Mouse (Mus musculus) lung, embryonic 16.5 days (tissue): Measurements from ENCODE around the gene Syt2. TPM values are rescaled to one million over a fixed set of nuclear protein-coding genes. Genes with fewer than 3 reads are reported as not detected.

Experiments
- ATAC-seq: fragments of 200-750 bp; cut with Nextera tagmentation; 2 replicates; pipeline ENCODE4 v1.8.0; 2017; ENCODE audit warnings: low read depth, mild to moderate bottlenecking, moderate library complexity
- H3K27ac ChIP-seq: fragments of 300-500 bp; sonication (generic); 2 replicates; pipeline ENCODE4 v1.5.1; 2014; ENCODE audit warnings: mild to moderate bottlenecking, control low read depth, low read length
- H3K27me3 ChIP-seq: fragments of 300-500 bp; sonication (generic); 2 replicates; pipeline ENCODE4 v1.6.1; 2014; ENCODE audit warnings: low read depth, low read length, mixed read lengths; ENCODE audit not compliant: control insufficient read depth, insufficient read depth
- H3K36me3 ChIP-seq: fragments of 300-500 bp; sonication (generic); 2 replicates; pipeline ENCODE4 v1.6.1; 2014; ENCODE audit warnings: low read length; ENCODE audit not compliant: control insufficient read depth, insufficient read depth
- H3K4me1 ChIP-seq: fragments of 300-500 bp; sonication (generic); replicated peaks from 2 replicates; pipeline ENCODE4 v1.6.1; 2014; ENCODE audit warnings: low read length, mixed read lengths; ENCODE audit not compliant: control insufficient read depth, insufficient read depth
- H3K4me2 ChIP-seq: fragments of 300-500 bp; sonication (generic); 2 replicates; pipeline ENCODE4 v1.6.1; 2014; ENCODE audit warnings: low read depth, low read length, control low read depth
- H3K4me3 ChIP-seq: fragments of 300-500 bp; sonication (generic); 2 replicates; pipeline ENCODE4 v1.5.1; 2014; ENCODE audit warnings: mild to moderate bottlenecking, low read length, control low read depth
- H3K9ac ChIP-seq: fragments of 300-500 bp; sonication (generic); 2 replicates; pipeline ENCODE4 v1.6.1; 2014; ENCODE audit warnings: low read length, control low read depth
- H3K9me3 ChIP-seq: fragments of 300-500 bp; sonication (generic); 2 replicates; pipeline ENCODE4 v1.6.1; 2016; ENCODE audit warnings: low read length; ENCODE audit not compliant: control insufficient read depth
- WGBS: fragments of 180-500 bp; shearing (Covaris S2); extraction: QIAGEN DNeasy Blood & Tissue Kit; methylation state at CpG from one replicate; pipeline ENCODE4 v1.1.7; 2014; 5-methylcytosine and 5-hydroxymethylcytosine counted together
- microRNA-seq: library from miRNA; unstranded; fragments of <30 nt; microRNA quantifications from one replicate; pipeline ENCODE4, GENCODE M21; 2016
- polyA plus RNA-seq: library from polyadenylated mRNA; unstranded; fragments of >200 nt; fragmentation: Nextera tagmentation; extraction: Ambion mirVana; gene quantifications from 2 replicates; pipeline ENCODE4 v1.2.1, GENCODE M21; 2015

The Syt2 gene
- polyA plus RNA-seq, 1 experiment from 2014 or later: 0.15 TPM

DNA sequence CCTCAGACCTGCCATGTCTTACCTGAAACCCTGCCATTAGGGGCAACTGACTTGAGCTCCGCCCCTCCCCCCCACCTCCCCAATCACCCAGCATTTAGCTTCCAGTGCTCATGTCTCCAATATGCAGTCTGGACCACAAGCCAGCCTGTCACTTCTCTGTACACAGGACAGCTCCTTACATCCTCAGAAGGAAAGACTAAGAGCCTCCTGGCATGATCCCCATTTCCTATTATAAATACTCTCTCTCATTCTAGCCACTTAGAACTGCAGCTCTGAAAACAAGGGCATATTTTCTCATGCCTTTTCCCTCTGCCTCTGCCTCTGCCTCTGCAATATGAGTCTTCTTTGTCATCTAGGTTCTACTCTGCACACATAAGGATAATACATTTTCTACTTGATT is 149.6 kb downstream of the Syt2 start:
- Histone ChIP-seq H3K4me3 (no peak overlapping the region), H3K27ac (0 out of 2 replicates have a peak overlapping the region, but pooled peaks have one; percentile 32), H3K4me1 (peaks cover 7% of the 10 kb centered on the region), H3K27me3 (no peaks in the 10 kb centered on the region), H3K9me3 (no peaks in the 10 kb centered on the region), H3K36me3 (0 out of 2 replicates have a peak, but pooled peaks cover 2% of the 10 kb centered on the region), H3K9ac (no peak overlapping the region), H3K4me2 (no peak overlapping the region)
- WGBS: 95% methylated on average over 1 of the region's 1 CpGs
- peak; percentile 68 for ATAC-seq

DNA sequence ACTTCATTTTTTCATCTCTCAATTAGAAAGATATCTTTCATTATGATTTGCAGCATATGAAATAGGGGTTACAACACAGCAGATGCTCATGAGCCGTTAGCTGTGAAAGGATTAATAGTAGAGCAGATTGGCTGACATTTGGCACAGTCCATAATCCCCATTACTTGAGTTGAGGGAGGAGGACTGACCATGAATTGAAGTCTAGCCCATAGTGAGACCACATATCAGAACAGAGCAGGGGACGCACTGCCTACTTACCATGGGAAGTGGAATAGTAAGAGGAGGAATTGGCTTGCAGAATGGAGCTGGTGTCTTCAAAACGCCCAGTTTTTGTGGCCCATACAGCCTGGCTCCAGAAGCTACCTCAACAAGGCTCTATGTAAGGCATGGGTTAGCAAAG is 150.1 kb downstream of the Syt2 start:
- Histone ChIP-seq H3K9me3 (no peaks in the 10 kb centered on the region), H3K27me3 (no peaks in the 10 kb centered on the region), H3K4me2 (no peak overlapping the region), H3K36me3 (0 out of 2 replicates have a peak, but pooled peaks cover 2% of the 10 kb centered on the region), H3K9ac (no peak overlapping the region), H3K4me3 (no peak overlapping the region), H3K27ac (no peak overlapping the region), H3K4me1 (peaks cover 10% of the 10 kb centered on the region)
- WGBS: 73% methylated on average over 3 of the region's 3 CpGs
- no peak for ATAC-seq

- H3K9ac ChIP-seq: peak overlapping the region; percentile 52
- ATAC-seq: no peak
- H3K4me3 ChIP-seq: peak overlapping the region; percentile 39
- H3K4me1 ChIP-seq: peaks cover 43% of the 10 kb centered on the region
- peak overlapping the region; percentile 61 for H3K27ac ChIP-seq
- H3K36me3 ChIP-seq: 0 out of 2 replicates have a peak, but pooled peaks cover 2% of the 10 kb centered on the region
- WGBS: 79% methylated on average over 7 of the region's 7 CpGs
- H3K9me3 ChIP-seq: no peaks in the 10 kb centered on the region
- H3K27me3 ChIP-seq: no peaks in the 10 kb centered on the region
- H3K4me2 ChIP-seq: peak overlapping the region; percentile 46
These were observed 155.3 kb downstream of the Syt2 start for GRCm38 (mm10) chr1:134801758-134802157.

GRCm38 (mm10) chr1:134803286-134804117 is 157.0 kb downstream of the Syt2 start:
- peak overlapping the region; percentile 39 for H3K4me3 ChIP-seq
- H3K36me3 ChIP-seq: no peaks in the 10 kb centered on the region
- H3K4me2 ChIP-seq: peak overlapping the region; percentile 46
- peak overlapping the region; percentile 52 for H3K9ac ChIP-seq
- no peaks in the 10 kb centered on the region for H3K27me3 ChIP-seq
- H3K27ac ChIP-seq: peak overlapping the region; percentile 90
- H3K4me1 ChIP-seq: peaks cover 43% of the 10 kb centered on the region
- no peaks in the 10 kb centered on the region for H3K9me3 ChIP-seq
- WGBS: 19% methylated on average over 16 of the region's 16 CpGs
- ATAC-seq: peak; percentile 77

DNA sequence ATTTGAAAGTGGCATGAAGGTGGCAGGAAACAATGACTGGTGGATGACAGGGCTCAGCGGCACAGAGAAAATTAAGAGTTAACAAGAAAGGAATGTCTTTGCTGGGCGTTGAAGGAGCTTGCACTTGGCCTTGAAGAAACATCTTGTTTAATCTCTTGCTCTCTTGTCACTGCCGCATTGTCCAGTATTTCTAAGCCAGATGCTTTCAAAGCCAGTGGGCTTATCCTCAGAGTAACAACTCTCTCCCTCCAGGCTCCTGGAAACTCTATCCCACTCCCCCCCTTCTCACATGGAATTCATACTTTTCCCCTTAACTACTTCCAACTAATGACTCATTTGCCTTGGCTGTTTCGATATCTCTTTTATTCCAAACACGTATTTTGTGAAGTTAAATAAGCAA is 157.9 kb downstream of the Syt2 start:
- Histone ChIP-seq H3K9me3 (no peaks in the 10 kb centered on the region), H3K4me3 (no peak overlapping the region), H3K36me3 (no peaks in the 10 kb centered on the region), H3K4me2 (peak overlapping the region; percentile 46), H3K27me3 (no peaks in the 10 kb centered on the region), H3K27ac (peak overlapping the region; percentile 90), H3K9ac (peak overlapping the region; percentile 52; the same call in 1 of the 2 replicates), H3K4me1 (peaks cover 43% of the 10 kb centered on the region)
- WGBS: 10% methylated on average over 5 of the region's 5 CpGs
- peak; percentile 34 for ATAC-seq

GRCm38 (mm10) chr1:134805471-134805870 is 159.0 kb downstream of the Syt2 start:
- 61% methylated on average over 9 of the region's 9 CpGs for WGBS
- Histone ChIP-seq H3K27ac (peak overlapping the region; percentile 57), H3K9ac (peak overlapping the region; percentile 35; the same call in 1 of the 2 replicates), H3K4me2 (no peak overlapping the region), H3K4me1 (peaks cover 42% of the 10 kb centered on the region), H3K9me3 (no peaks in the 10 kb centered on the region), H3K4me3 (no peak overlapping the region), H3K27me3 (no peaks in the 10 kb centered on the region), H3K36me3 (no peaks in the 10 kb centered on the region)
- no peak for ATAC-seq

Small RNA genes lying within 50 kb of the gene (microRNA-seq; reads per million reads assigned to microRNA genes)
- not detected for gene Gm22232

Other genes starting within 250 kb of the Syt2 start
- gene Cyb5r1, start 241.1 kb upstream of the Syt2 start, polyA plus RNA-seq: 42.5 and 43.9 TPM in 2 replicates
- 95.5 and 97.4 TPM in 2 replicates for gene Adipor1, start 231.3 kb upstream of the Syt2 start, polyA plus RNA-seq
- 26.8 and 27.5 TPM in 2 replicates for gene Klhl12, start 191.1 kb upstream of the Syt2 start, polyA plus RNA-seq
- 37.3 and 39.2 TPM in 2 replicates for gene Rabif, start 152.0 kb upstream of the Syt2 start, polyA plus RNA-seq
- gene Mgat4e, start 97.0 kb upstream of the Syt2 start, polyA plus RNA-seq: not detected in 2 replicates
- 43.4 and 46.4 TPM in 2 replicates for gene Kdm5b, start 86.5 kb upstream of the Syt2 start, polyA plus RNA-seq